Mouse (Mus musculus) E14TG2a.4 (cell line): ENCODE results near the gene Trpm7.

Experiments used
- CTCF ChIP-seq: conservative IDR thresholded peaks from 2 replicates; pipeline ENCODE4 v1.5.1; 2014; ENCODE audit warnings: low read length
- NANOG ChIP-seq: IDR thresholded peaks from 2 replicates; pipeline ENCODE4 v1.6.1; 2014; ENCODE audit warnings: borderline replicate concordance, low read length, mixed read lengths

DNA sequence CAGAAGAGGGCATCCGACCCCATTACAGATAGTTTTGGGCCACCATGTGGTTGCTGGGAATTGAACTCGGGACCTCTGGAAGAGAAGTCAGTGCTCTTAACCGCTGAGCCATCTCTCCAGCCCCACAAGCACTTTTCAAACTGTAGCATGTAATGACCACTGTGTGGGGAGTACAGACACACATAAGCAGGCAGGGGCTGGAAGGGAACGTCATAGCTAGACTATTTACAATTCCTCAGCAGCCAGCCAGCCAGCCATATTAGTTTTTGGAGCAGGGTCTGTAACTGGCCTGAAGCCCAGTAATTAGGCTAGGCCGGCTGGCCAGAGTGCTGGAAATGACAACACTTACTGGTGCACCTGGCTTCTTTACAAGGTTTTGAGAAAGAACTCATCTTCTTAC is 77.6 kb downstream of the Trpm7 start:
- no peak for TF ChIP-seq CTCF
- no peak for TF ChIP-seq NANOG
